Mouse (Mus musculus): ENCODE results near the gene Txndc12. TPM values are rescaled to one million over a fixed set of nuclear protein-coding genes. Genes with fewer than 3 reads are reported as not detected.

Gene Txndc12
- polyA plus RNA-seq, 1 experiment = 46.4 TPM

DNA sequence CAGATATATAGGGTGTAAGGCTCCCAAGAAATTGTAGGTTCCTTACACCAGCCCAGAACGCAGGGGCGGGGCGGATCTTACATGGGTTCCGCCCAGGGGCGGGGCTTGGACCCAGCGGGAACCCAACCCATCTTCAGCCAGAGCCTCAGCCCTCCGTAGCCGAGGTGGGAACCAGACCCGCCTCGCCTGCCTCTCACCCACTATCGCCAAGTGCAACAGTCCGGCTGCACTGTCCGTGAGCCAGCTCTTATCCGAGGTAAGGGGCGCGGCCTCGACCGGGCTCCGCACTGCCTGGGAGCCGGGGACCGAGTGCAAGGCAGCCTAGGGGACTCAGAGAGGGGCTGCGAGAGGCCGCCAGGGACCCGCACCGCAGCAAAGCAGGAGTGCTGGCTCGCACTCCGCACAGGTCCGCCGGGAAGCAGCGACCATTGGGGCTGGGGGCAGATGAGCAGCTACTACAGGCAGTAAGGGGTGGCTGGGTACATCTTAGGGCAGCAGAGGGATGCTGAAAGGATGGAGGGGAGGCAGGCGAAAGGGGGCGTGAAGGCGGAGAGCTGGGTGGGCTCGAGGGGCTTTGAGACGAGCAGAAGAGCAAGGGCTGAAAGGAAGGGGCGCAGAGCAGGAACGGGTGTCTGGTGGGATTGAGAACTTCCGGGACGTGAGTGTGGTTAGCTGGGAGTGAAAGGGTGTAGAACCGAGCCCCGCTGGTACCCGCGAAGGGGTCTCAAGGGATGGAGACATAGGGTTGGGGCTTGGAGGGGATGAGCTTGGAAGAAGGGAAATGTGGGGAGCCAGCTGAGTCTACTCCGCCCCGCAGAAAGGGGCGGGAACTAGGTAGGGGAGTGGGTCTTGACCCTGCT, 44.8 kb downstream of the Txndc12 start, which contains the start of gene Rab3b:
Rab3b (plus strand) TSS at position 101 of the 860 bp plus-strand sequence.
- TF ChIP-seq SRF (IDR thresholded peaks at IDR 0.05; ENCODE audit: control insufficient read depth, insufficient read length, low read depth) (no peak), MAX (IDR thresholded peaks at IDR 0.05; ENCODE audit: low read depth) (no peak), E2F4 (IDR thresholded peaks at IDR 0.05; ENCODE audit: insufficient read depth) (no peak), REST (IDR thresholded peaks at IDR 0.05; ENCODE audit: insufficient read depth, insufficient read length) (no peak), POLR2A (IDR thresholded peaks at IDR 0.05; ENCODE audit: insufficient read length, low read depth) (no peak), MYOG (IDR thresholded peaks at IDR 0.05; ENCODE audit: control insufficient read depth in 1 of 3, insufficient read depth in 1 of 3, insufficient read length in 2 of 3, low read depth in 2 of 3) (no peak), CEBPB (IDR thresholded peaks at IDR 0.05; ENCODE audit: insufficient read depth, poor library complexity, severe bottlenecking) (no peak), USF1 (IDR thresholded peaks at IDR 0.05; ENCODE audit: low read depth) (no peak), TCF12 (IDR thresholded peaks at IDR 0.05; ENCODE audit: insufficient read depth, poor library complexity, severe bottlenecking) (no peak), TCF3 (IDR thresholded peaks at IDR 0.05; ENCODE audit: insufficient read length, low read depth) (no peak), MYOD1 (IDR thresholded peaks at IDR 0.05; ENCODE audit: control insufficient read depth in 1 of 3, insufficient read length in 2 of 3, low read depth in 2 of 3) (no peak), POLR2AphosphoS2 (IDR thresholded peaks at IDR 0.05; ENCODE audit: insufficient read length, low read depth) (no peak)
- Histone ChIP-seq H3K4me3 (no peak within 1 kb of the TSS), H3K4me2 (ENCODE audit: low read depth) (peak within 1 kb of the TSS; percentile 34), H3K27me3 (ENCODE audit: control insufficient read depth, insufficient read depth, insufficient read length) (no peaks in the 10 kb centered on the region), H3K79me2 (ENCODE audit: control insufficient read depth, insufficient read depth) (no peaks in the 10 kb centered on the region), H3ac (ENCODE audit: control insufficient read depth, insufficient read length) (no peak within 1 kb of the TSS), H3K36me3 (ENCODE audit: control insufficient read depth, insufficient read depth) (no peaks in the 10 kb centered on the region)

GRCm38 (mm10) chr4:108883815-108884214, 49.4 kb downstream of the Txndc12 start:
- H3K4me2 ChIP-seq (ENCODE audit: low read depth) = no peak overlapping the region
- H3ac ChIP-seq (ENCODE audit: control insufficient read depth, insufficient read length) = no peak overlapping the region
- no peaks in the 10 kb centered on the region for H3K79me2 ChIP-seq (ENCODE audit: control insufficient read depth, insufficient read depth)
- H3K27me3 ChIP-seq (ENCODE audit: control insufficient read depth, insufficient read depth, insufficient read length) = no peaks in the 10 kb centered on the region
- H3K36me3 ChIP-seq (ENCODE audit: control insufficient read depth, insufficient read depth) = no peaks in the 10 kb centered on the region
- TF ChIP-seq REST (IDR thresholded peaks at IDR 0.05; ENCODE audit: insufficient read depth, insufficient read length) (no peak), SRF (IDR thresholded peaks at IDR 0.05; ENCODE audit: control insufficient read depth, insufficient read length, low read depth) (no peak), MYOD1 (IDR thresholded peaks at IDR 0.05; ENCODE audit: control insufficient read depth in 1 of 3, insufficient read length in 2 of 3, low read depth in 2 of 3) (no peak), MYOG (IDR thresholded peaks at IDR 0.05; ENCODE audit: control insufficient read depth in 1 of 3, insufficient read depth in 1 of 3, insufficient read length in 2 of 3, low read depth in 2 of 3) (no peak), E2F4 (IDR thresholded peaks at IDR 0.05; ENCODE audit: insufficient read depth) (no peak), TCF3 (IDR thresholded peaks at IDR 0.05; ENCODE audit: insufficient read length, low read depth) (no peak)
- H3K4me3 ChIP-seq = no peak overlapping the region

DNA sequence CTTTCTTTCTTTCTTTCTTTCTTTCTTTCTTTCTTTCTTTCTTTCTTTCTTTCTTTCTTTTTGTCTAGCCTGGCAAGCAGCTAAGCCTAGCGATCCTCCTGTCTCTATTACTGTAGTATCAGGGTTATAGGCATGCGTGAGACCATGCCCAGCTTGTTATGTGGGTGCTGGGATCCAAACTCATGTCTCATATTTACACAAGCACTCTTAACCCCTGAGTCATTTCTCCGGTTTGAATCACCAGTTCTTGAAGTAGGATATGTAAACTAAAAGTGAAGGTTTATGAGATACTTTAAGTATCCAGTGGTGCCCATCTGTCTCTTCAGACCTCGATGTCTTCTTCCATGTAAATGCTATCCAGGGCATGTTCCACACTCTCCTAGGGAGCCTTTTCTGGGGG, 53.1 kb downstream of the Txndc12 start:
- TF ChIP-seq MYOG (IDR thresholded peaks at IDR 0.05; ENCODE audit: control insufficient read depth in 1 of 3, insufficient read depth in 1 of 3, insufficient read length in 2 of 3, low read depth in 2 of 3) (no peak), TCF3 (IDR thresholded peaks at IDR 0.05; ENCODE audit: insufficient read length, low read depth) (no peak), POLR2A (IDR thresholded peaks at IDR 0.05; ENCODE audit: insufficient read length, low read depth) (no peak), TCF12 (IDR thresholded peaks at IDR 0.05; ENCODE audit: insufficient read depth, poor library complexity, severe bottlenecking) (no peak), SRF (IDR thresholded peaks at IDR 0.05; ENCODE audit: control insufficient read depth, insufficient read length, low read depth) (no peak), REST (IDR thresholded peaks at IDR 0.05; ENCODE audit: insufficient read depth, insufficient read length) (no peak), MAX (IDR thresholded peaks at IDR 0.05; ENCODE audit: low read depth) (no peak), CEBPB (IDR thresholded peaks at IDR 0.05; ENCODE audit: insufficient read depth, poor library complexity, severe bottlenecking) (no peak), USF1 (IDR thresholded peaks at IDR 0.05; ENCODE audit: low read depth) (no peak), POLR2AphosphoS2 (IDR thresholded peaks at IDR 0.05; ENCODE audit: insufficient read length, low read depth) (no peak), MYOD1 (IDR thresholded peaks at IDR 0.05; ENCODE audit: control insufficient read depth in 1 of 3, insufficient read length in 2 of 3, low read depth in 2 of 3) (no peak)
- no peaks in the 10 kb centered on the region for H3K36me3 ChIP-seq (ENCODE audit: control insufficient read depth, insufficient read depth)
- H3K4me2 ChIP-seq (ENCODE audit: low read depth) = peak overlapping the region; percentile 64
- no peak overlapping the region for H3ac ChIP-seq (ENCODE audit: control insufficient read depth, insufficient read length)
- H3K4me3 ChIP-seq = no peak overlapping the region
- no peaks in the 10 kb centered on the region for H3K27me3 ChIP-seq (ENCODE audit: control insufficient read depth, insufficient read depth, insufficient read length)
- no peaks in the 10 kb centered on the region for H3K79me2 ChIP-seq (ENCODE audit: control insufficient read depth, insufficient read depth)

- Histone ChIP-seq H3K36me3 (ENCODE audit: control insufficient read depth, insufficient read depth) (no peaks in the 10 kb centered on the region), H3K4me2 (ENCODE audit: low read depth) (no peak overlapping the region), H3K4me3 (no peak overlapping the region), H3K27me3 (ENCODE audit: control insufficient read depth, insufficient read depth, insufficient read length) (no peaks in the 10 kb centered on the region), H3ac (ENCODE audit: control insufficient read depth, insufficient read length) (no peak overlapping the region), H3K79me2 (ENCODE audit: control insufficient read depth, insufficient read depth) (no peaks in the 10 kb centered on the region)
- no peak for TF ChIP-seq E2F4 (IDR thresholded peaks at IDR 0.05; ENCODE audit: insufficient read depth)
- TF ChIP-seq POLR2A (IDR thresholded peaks at IDR 0.05; ENCODE audit: insufficient read length, low read depth) = no peak
- no peak for TF ChIP-seq USF1 (IDR thresholded peaks at IDR 0.05; ENCODE audit: low read depth)
- TF ChIP-seq REST (IDR thresholded peaks at IDR 0.05; ENCODE audit: insufficient read depth, insufficient read length) = no peak
- no peak for TF ChIP-seq MYOG (IDR thresholded peaks at IDR 0.05; ENCODE audit: control insufficient read depth in 1 of 3, insufficient read depth in 1 of 3, insufficient read length in 2 of 3, low read depth in 2 of 3)
- TF ChIP-seq MYOD1 (IDR thresholded peaks at IDR 0.05; ENCODE audit: control insufficient read depth in 1 of 3, insufficient read length in 2 of 3, low read depth in 2 of 3) = no peak
- TF ChIP-seq CEBPB (IDR thresholded peaks at IDR 0.05; ENCODE audit: insufficient read depth, poor library complexity, severe bottlenecking) = no peak
- no peak for TF ChIP-seq POLR2AphosphoS2 (IDR thresholded peaks at IDR 0.05; ENCODE audit: insufficient read length, low read depth)
- TF ChIP-seq TCF3 (IDR thresholded peaks at IDR 0.05; ENCODE audit: insufficient read length, low read depth) = no peak
- no peak for TF ChIP-seq SRF (IDR thresholded peaks at IDR 0.05; ENCODE audit: control insufficient read depth, insufficient read length, low read depth)
- no peak for TF ChIP-seq MAX (IDR thresholded peaks at IDR 0.05; ENCODE audit: low read depth)
These were observed 56.5 kb downstream of the Txndc12 start for GRCm38 (mm10) chr4:108890876-108891275.

Measured in myocyte (in vitro differentiated cells).